Mouse (Mus musculus): Measurements from ENCODE around the gene Thsd7b. TPM values are rescaled to one million over a fixed set of nuclear protein-coding genes. Genes with fewer than 3 reads are reported as not detected.

The Thsd7b gene
- total and polyA plus RNA-seq, 3 experiments, result 0.08 to 0.23 (median 0.12) TPM

- Histone ChIP-seq H3K4me1 (ENCODE audit: control insufficient read depth, insufficient read depth, low read length) (no peaks in the 10 kb centered on the region), H3K27ac (no peak overlapping the region)
- intact Hi-C loops (cut with DNase I), result no loop called here
Measured at GRCm38 (mm10) chr1:129719592-129719991, 446.5 kb downstream of the Thsd7b start.

DNA sequence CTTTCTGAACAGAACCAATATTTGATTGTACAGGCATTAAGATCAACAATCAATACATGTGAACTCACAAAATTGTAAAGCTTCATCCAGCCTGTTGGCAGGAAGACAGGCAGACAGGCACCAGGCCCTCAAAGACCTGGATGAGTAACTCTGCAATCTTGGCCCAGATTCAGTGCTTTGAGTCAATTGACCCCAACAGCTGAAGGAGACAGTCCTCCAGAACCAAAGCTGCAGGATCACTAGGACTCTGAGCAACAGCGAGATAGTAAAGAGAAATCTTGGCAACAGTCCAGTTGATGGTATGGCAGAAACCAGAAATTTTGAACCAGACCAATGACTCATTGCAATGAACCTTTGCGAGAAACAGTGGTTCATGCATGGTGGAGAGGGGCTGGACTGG lies 458.9 kb downstream of the Thsd7b start:
- H3K4me1 ChIP-seq (ENCODE audit: control insufficient read depth, insufficient read depth, low read length), result no peaks in the 10 kb centered on the region
- no peak for TF ChIP-seq CTCF (IDR thresholded peaks at IDR 0.05)
- TF ChIP-seq POLR2A (IDR thresholded peaks at IDR 0.05; ENCODE audit: insufficient read depth, low read depth, low read length), result no peak
- TF ChIP-seq EP300 (IDR thresholded peaks at IDR 0.05; ENCODE audit: insufficient read depth, low read depth, low read length), result no peak
- WGBS, result 72% methylated on average over 2 of the region's 2 CpGs
- no peaks in the 10 kb centered on the region for H3K36me3 ChIP-seq (ENCODE audit: control insufficient read depth, insufficient read depth, low read length)
- DNase-seq, result no peak
- intact Hi-C loops (cut with DNase I), result no loop called here
- H3K79me2 ChIP-seq (replicated peaks; ENCODE audit: control insufficient read depth, insufficient read depth, low read length), result no peaks in the 10 kb centered on the region
- no peaks in the 10 kb centered on the region for H3K27me3 ChIP-seq (ENCODE audit: control insufficient read depth, insufficient read depth, low read length)
- no peak overlapping the region for H3K9ac ChIP-seq (ENCODE audit: low read depth, low read length)
- no peak overlapping the region for H3K4me3 ChIP-seq
- no peak overlapping the region for H3K27ac ChIP-seq

More at GRCm38 (mm10) chr1:129719592-129719991, 446.5 kb downstream of the Thsd7b start:
- Histone ChIP-seq H3K27me3 (ENCODE audit: control insufficient read depth, insufficient read depth, low read length) (no peaks in the 10 kb centered on the region), H3K4me3 (no peak overlapping the region), H3K9ac (ENCODE audit: low read depth, low read length) (no peak overlapping the region), H3K36me3 (ENCODE audit: control insufficient read depth, insufficient read depth, low read length) (no peaks in the 10 kb centered on the region), H3K79me2 (replicated peaks; ENCODE audit: control insufficient read depth, insufficient read depth, low read length) (no peaks in the 10 kb centered on the region)
- no peak for DNase-seq
- TF ChIP-seq POLR2A (IDR thresholded peaks at IDR 0.05; ENCODE audit: insufficient read depth, low read depth, low read length) (no peak), CTCF (IDR thresholded peaks at IDR 0.05) (peak; percentile 23; the same call in 1 of the 2 replicates), EP300 (IDR thresholded peaks at IDR 0.05; ENCODE audit: insufficient read depth, low read depth, low read length) (no peak)

GRCm38 (mm10) chr1:129747595-129747994 lies 474.5 kb downstream of the Thsd7b start:
- Histone ChIP-seq H3K9ac (ENCODE audit: low read depth, low read length) (no peak overlapping the region), H3K36me3 (ENCODE audit: control insufficient read depth, insufficient read depth, low read length) (no peaks in the 10 kb centered on the region), H3K27me3 (ENCODE audit: control insufficient read depth, insufficient read depth, low read length) (no peaks in the 10 kb centered on the region), H3K4me1 (ENCODE audit: control insufficient read depth, insufficient read depth, low read length) (no peaks in the 10 kb centered on the region), H3K79me2 (replicated peaks; ENCODE audit: control insufficient read depth, insufficient read depth, low read length) (no peaks in the 10 kb centered on the region), H3K4me3 (no peak overlapping the region), H3K27ac (no peak overlapping the region)
- DNase-seq, result no peak
- TF ChIP-seq POLR2A (IDR thresholded peaks at IDR 0.05; ENCODE audit: insufficient read depth, low read depth, low read length) (no peak), CTCF (IDR thresholded peaks at IDR 0.05) (no peak), EP300 (IDR thresholded peaks at IDR 0.05; ENCODE audit: insufficient read depth, low read depth, low read length) (no peak)
- intact Hi-C loops (cut with DNase I), result no loop called here
- whole genome bisulfite sequencing, result 68% methylated on average over 3 of the region's 3 CpGs

GRCm38 (mm10) chr1:129756548-129757240 lies 483.6 kb downstream of the Thsd7b start:
- Histone ChIP-seq H3K27me3 (ENCODE audit: control insufficient read depth, insufficient read depth, low read length) (no peaks in the 10 kb centered on the region), H3K4me3 (no peak overlapping the region), H3K9ac (ENCODE audit: low read depth, low read length) (no peak overlapping the region), H3K79me2 (replicated peaks; ENCODE audit: control insufficient read depth, insufficient read depth, low read length) (no peaks in the 10 kb centered on the region), H3K27ac (no peak overlapping the region), H3K36me3 (ENCODE audit: control insufficient read depth, insufficient read depth, low read length) (no peaks in the 10 kb centered on the region), H3K4me1 (ENCODE audit: control insufficient read depth, insufficient read depth, low read length) (no peaks in the 10 kb centered on the region)
- DNase-seq, result no peak
- 68% methylated on average over 1 of the region's 1 CpGs for WGBS
- TF ChIP-seq POLR2A (IDR thresholded peaks at IDR 0.05; ENCODE audit: insufficient read depth, low read depth, low read length) (no peak), CTCF (IDR thresholded peaks at IDR 0.05) (no peak), EP300 (IDR thresholded peaks at IDR 0.05; ENCODE audit: insufficient read depth, low read depth, low read length) (no peak)
- intact Hi-C loops (cut with DNase I), result no loop called here

DNA sequence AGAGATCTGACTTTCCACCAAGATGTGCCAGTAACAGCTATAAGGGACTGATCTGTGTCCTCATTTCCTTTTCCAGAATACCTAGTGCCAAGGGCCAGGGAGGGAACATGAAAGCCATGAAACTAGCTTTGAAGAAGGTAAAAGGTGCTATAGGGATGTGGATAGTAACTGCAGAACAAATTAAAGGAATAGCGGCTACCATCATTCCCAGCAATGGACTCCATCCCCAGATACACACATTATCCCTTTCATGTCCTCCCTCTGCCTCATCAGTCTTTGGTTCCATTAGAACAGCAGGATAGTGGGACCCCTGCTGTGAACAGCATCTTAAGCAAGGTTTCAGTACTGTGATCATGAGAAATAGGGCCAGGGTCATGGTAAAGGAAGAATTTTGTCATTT lies 485.9 kb downstream of the Thsd7b start:
- Histone ChIP-seq H3K27ac (no peak overlapping the region), H3K79me2 (replicated peaks; ENCODE audit: control insufficient read depth, insufficient read depth, low read length) (no peaks in the 10 kb centered on the region), H3K36me3 (ENCODE audit: control insufficient read depth, insufficient read depth, low read length) (no peaks in the 10 kb centered on the region), H3K4me1 (ENCODE audit: control insufficient read depth, insufficient read depth, low read length) (no peaks in the 10 kb centered on the region), H3K9ac (ENCODE audit: low read depth, low read length) (no peak overlapping the region), H3K4me3 (no peak overlapping the region), H3K27me3 (ENCODE audit: control insufficient read depth, insufficient read depth, low read length) (no peaks in the 10 kb centered on the region)
- WGBS, result 100% methylated on average over 1 of the region's 1 CpGs
- intact Hi-C loops (cut with DNase I), result no loop called here
- DNase-seq, result no peak
- no peak for TF ChIP-seq EP300 (IDR thresholded peaks at IDR 0.05; ENCODE audit: insufficient read depth, low read depth, low read length)
- no peak for TF ChIP-seq POLR2A (IDR thresholded peaks at IDR 0.05; ENCODE audit: insufficient read depth, low read depth, low read length)
- no peak for TF ChIP-seq CTCF (IDR thresholded peaks at IDR 0.05)

DNA sequence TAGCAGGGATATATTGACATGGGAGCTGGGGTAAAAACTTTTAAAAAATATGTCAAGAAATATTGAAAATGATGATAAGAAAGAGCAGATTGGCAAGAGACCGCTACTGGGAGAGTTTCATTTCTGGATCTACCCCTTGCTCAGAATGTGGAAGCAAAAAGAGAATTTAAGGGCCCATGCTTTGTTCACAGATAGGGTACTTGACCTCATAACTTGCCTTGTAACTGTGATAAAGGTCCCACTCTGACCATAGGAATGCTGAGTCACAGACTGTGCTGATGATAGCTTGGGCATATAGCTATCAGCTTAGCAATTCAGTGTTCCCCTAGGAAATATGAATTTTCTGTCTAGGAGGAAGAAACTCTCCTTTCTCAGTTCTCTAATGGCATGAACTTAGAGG lies 488.1 kb downstream of the Thsd7b start:
- WGBS, result 70% methylated on average over 1 of the region's 1 CpGs
- Histone ChIP-seq H3K4me3 (no peak overlapping the region), H3K27me3 (ENCODE audit: control insufficient read depth, insufficient read depth, low read length) (no peaks in the 10 kb centered on the region), H3K9ac (ENCODE audit: low read depth, low read length) (no peak overlapping the region), H3K4me1 (ENCODE audit: control insufficient read depth, insufficient read depth, low read length) (no peaks in the 10 kb centered on the region), H3K36me3 (ENCODE audit: control insufficient read depth, insufficient read depth, low read length) (no peaks in the 10 kb centered on the region), H3K79me2 (replicated peaks; ENCODE audit: control insufficient read depth, insufficient read depth, low read length) (no peaks in the 10 kb centered on the region), H3K27ac (no peak overlapping the region)
- intact Hi-C loops (cut with DNase I), result no loop called here
- DNase-seq, result no peak
- TF ChIP-seq CTCF (IDR thresholded peaks at IDR 0.05), result no peak
- TF ChIP-seq EP300 (IDR thresholded peaks at IDR 0.05; ENCODE audit: insufficient read depth, low read depth, low read length), result no peak
